Comparison of ENCODE assay signal across 9 mouse cellular contexts in genomic region chr11:118008144-118008805, GRCm38 (mm10). TPM values are rescaled to one million over a fixed set of nuclear protein-coding genes. Genes with fewer than 3 reads are reported as not detected.
DNase-seq lines count a peak whose midpoint lies in the region; ATAC-seq and TF ChIP-seq lines count a peak whose summit lies in the region.
"Had no signal": no experiment of that assay in that cellular context is flagged by ENCODE, and none has a peak within 500 bp of the region (broad histone marks: within the 10 kb centered on the region; RNA-seq: fewer than 3 reads in every experiment).

No protein-coding gene starts in this region.

- in situ Hi-C loops in CH12.LX (cut with MboI; ENCODE audit: low pct_ligation_motif_present, low pct_unique_long_range_greater_than_20kb, low sequenced_read_pairs) = no loop called here

- dilution Hi-C loops in CH12.LX (cut with MboI; ENCODE audit: extremely low pct_ligation_motif_present, extremely low pct_unique_long_range_greater_than_20kb, low sequenced_read_pairs) = no loop called here

- H3K27me3 ChIP-seq in heart, postnatal 0 days (ENCODE audit: control insufficient read depth, insufficient read depth, low read length) = no peaks in the 10 kb centered on the region
- no peaks in the 10 kb centered on the region for H3K27me3 ChIP-seq in CH12.LX (replicated peaks)
- no peaks in the 10 kb centered on the region; the same call in 1 of the 2 replicates for H3K27me3 ChIP-seq in limb, embryonic 10.5 days (ENCODE audit: low read depth, poor library complexity, severe bottlenecking)

- H3K9me3 ChIP-seq in heart, postnatal 0 days (replicated peaks; ENCODE audit: control insufficient read depth, low read length) = no peaks in the 10 kb centered on the region
- no peaks in the 10 kb centered on the region for H3K9me3 ChIP-seq in CH12.LX (replicated peaks; ENCODE audit: low read length)
- H3K9me3 ChIP-seq in limb, embryonic 10.5 days (replicated peaks) = no peaks in the 10 kb centered on the region

- TF ChIP-seq CTCF in heart, postnatal 0 days (IDR thresholded peaks at IDR 0.05; ENCODE audit: low read depth) = no peak
- TF ChIP-seq CTCF in CH12.LX (conservative IDR thresholded peaks at IDR 0.05 in 1 of 2, IDR thresholded peaks at IDR 0.05 in 1 of 2; ENCODE audit: low read depth in 2 of 2, low read length in 2 of 2) = no peak

- no peak for TF ChIP-seq RAD21 in CH12.LX (IDR thresholded peaks at IDR 0.05; ENCODE audit: low read depth, low read length)

- peaks cover 36% of the 10 kb centered on the region for H3K36me3 ChIP-seq in heart, postnatal 0 days (replicated peaks; ENCODE audit: control insufficient read depth, insufficient read depth, low read length)
- H3K36me3 ChIP-seq in CH12.LX (replicated peaks in 1 of 2; ENCODE audit: control insufficient read depth in 1 of 2, insufficient read depth in 1 of 2, low read length in 1 of 2) = peaks cover 81 to 97% of the 10 kb centered on the region in 2 experiments
- H3K36me3 ChIP-seq in limb, embryonic 10.5 days = peaks cover 80% of the 10 kb centered on the region

- H3K27ac ChIP-seq in heart, postnatal 0 days (ENCODE audit: low read depth) = peak overlapping the region; percentile 56
- H3K27ac ChIP-seq in CH12.LX (ENCODE audit: insufficient read depth, low read depth) = 0 out of 2 replicates have a peak overlapping the region, but pooled peaks have one; percentile 5
- H3K27ac ChIP-seq in limb, embryonic 10.5 days = 0 out of 2 replicates have a peak overlapping the region, but pooled peaks have one; percentile 12

- TF ChIP-seq POLR2A in CH12.LX (IDR thresholded peaks at IDR 0.05; ENCODE audit: low read depth, low read length) = no peak

- peak; percentile 60 for ATAC-seq in heart, postnatal 0 days (ENCODE audit: insufficient read depth, low read depth)

- no peak overlapping the region for H3K4me2 ChIP-seq in heart, postnatal 0 days (ENCODE audit: low read depth, low read length)
- H3K4me2 ChIP-seq in CH12.LX (ENCODE audit: insufficient read depth, low read depth, poor library complexity, severe bottlenecking) = no peak overlapping the region

- 0 out of 2 replicates have a peak overlapping the region, but pooled peaks have one; percentile 17 for H3K9ac ChIP-seq in heart, postnatal 0 days (replicated peaks; ENCODE audit: low read depth, low read length)
- H3K9ac ChIP-seq in CH12.LX (ENCODE audit: insufficient read depth, low read depth) = no peak overlapping the region

- TF ChIP-seq EP300 in heart, postnatal 0 days (IDR thresholded peaks at IDR 0.05; ENCODE audit: low read depth) = no peak
- no peak for TF ChIP-seq EP300 in CH12.LX (IDR thresholded peaks at IDR 0.05; ENCODE audit: low read length)

- H3K4me3 ChIP-seq in heart, postnatal 0 days (ENCODE audit: low read depth, low read length) = no peak overlapping the region
- no peak overlapping the region for H3K4me3 ChIP-seq in CH12.LX (replicated peaks in 1 of 3; ENCODE audit: low read depth in 2 of 3, low read length in 2 of 3, poor library complexity in 1 of 3)
- H3K4me3 ChIP-seq in limb, embryonic 10.5 days = no peak overlapping the region

- peak; percentile 63 to 86 for DNase-seq in adrenal gland, adult (ENCODE audit: inconsistent age in 2 of 2, low spot score in 1 of 2)
- no peak for DNase-seq in adrenal gland, postnatal 4 days (ENCODE audit: low spot score in 2 of 2)
- DNase-seq in heart, postnatal 0 days (ENCODE audit: low spot score) = no peak
- DNase-seq in heart, adult 8-10 months (ENCODE audit: low spot score) = no peak
- no peak for DNase-seq in CH12.LX (ENCODE audit: extremely low read depth)
- DNase-seq in limb, embryonic 10.5 days (ENCODE audit: low spot score) = no peak
- DNase-seq in kidney, postnatal 10 days = no peak
- DNase-seq in adipocyte (ENCODE audit: low spot score) = no peak
- DNase-seq: cerebellum, adult 8-10 months had no signal

- H3K4me1 ChIP-seq in heart, postnatal 0 days (ENCODE audit: control insufficient read depth, insufficient read depth) = peaks cover 31% of the 10 kb centered on the region; the same call in 1 of the 2 replicates
- peaks cover 15 to 45% of the 10 kb centered on the region in 2 experiments for H3K4me1 ChIP-seq in CH12.LX (ENCODE audit: control insufficient read depth in 1 of 2, insufficient read depth in 2 of 2)
- H3K4me1 ChIP-seq in limb, embryonic 10.5 days = peaks cover 51% of the 10 kb centered on the region

- 50% methylated on average over 5 of the region's 5 CpGs for WGBS in heart, postnatal 0 days
- WGBS in limb, embryonic 10.5 days = 68% methylated on average over 5 of the region's 5 CpGs

- H3K79me2 ChIP-seq in CH12.LX (replicated peaks; ENCODE audit: control insufficient read depth, extremely low read depth, insufficient read depth, poor library complexity, severe bottlenecking) = peaks cover 29% of the 10 kb centered on the region

TF ChIP-seq in CH12.LX, 34 proteins besides CTCF, POLR2A, EP300 and RAD21:
- TF ChIP-seq BHLHE40 (IDR thresholded peaks at IDR 0.05; ENCODE audit: low read depth, low read length) = no peak
- peak; percentile 85 for TF ChIP-seq MEF2A (IDR thresholded peaks at IDR 0.05; ENCODE audit: borderline replicate concordance, low read depth, low read length)
- TF ChIP-seq CHD2 (IDR thresholded peaks at IDR 0.05; ENCODE audit: low read length) = no peak
- TF ChIP-seq ELF1 (IDR thresholded peaks at IDR 0.05; ENCODE audit: low read depth, low read length) = 0 out of 2 replicates have a peak, but pooled peaks have one; percentile 13
- no peak for TF ChIP-seq ETS1 (conservative IDR thresholded peaks at IDR 0.05; ENCODE audit: low read depth, low read length)

RNA-seq across cellular contexts. Expression of gene Pgs1, which starts 22.2 kb away (rescaled TPM):
- 10 to 100 TPM; 39.1 to 40.4 TPM for total RNA-seq in adrenal gland, postnatal 4 days (2021)
- total RNA-seq in heart, postnatal 0 days (2014; rRNA removed; ENCODE audit: low replicate concordance) = 27.2 and 33.0 TPM in 2 replicates
- polyA plus RNA-seq in heart, postnatal 0 days (2015; fragmentation: Nextera tagmentation; extraction: Ambion mirVana) = 20.3 and 21.8 TPM in 2 replicates
- 10 to 100 TPM; 16.4 to 20.6 (median 19.2) TPM for total RNA-seq in heart, adult 8-10 months (2022)
- 60.5 and 64.5 TPM in 2 replicates for total RNA-seq in CH12.LX (2012; rRNA removed)
- 38.1 and 39.8 TPM in 2 replicates for total RNA-seq in CH12.LX (2014; rRNA removed)
- 50.4 and 50.8 TPM in 2 replicates for polyA plus RNA-seq in CH12.LX (2012; ENCODE audit: insufficient read length, low read depth)
- polyA plus RNA-seq in limb, embryonic 10.5 days (2016; fragmentation: Nextera tagmentation; extraction: Ambion mirVana) = 47.1 and 47.4 TPM in 2 replicates

RNA-seq across cellular contexts. Expression of gene Socs3, which starts 38.4 kb away (rescaled TPM):
- 10 to 100 TPM; 11.8 to 12.7 TPM for total RNA-seq in adrenal gland, postnatal 4 days (2021)
- total RNA-seq in heart, postnatal 0 days (2014; rRNA removed; ENCODE audit: low replicate concordance) = 5.7 and 13.1 TPM in 2 replicates
- 4.0 and 5.1 TPM in 2 replicates for polyA plus RNA-seq in heart, postnatal 0 days (2015; fragmentation: Nextera tagmentation; extraction: Ambion mirVana)
- 1 to 10 TPM; 3.8 to 6.2 (median 4.7) TPM for total RNA-seq in heart, adult 8-10 months (2022)
- total RNA-seq in CH12.LX (2012; rRNA removed) = 2.5 and 4.7 TPM in 2 replicates
- 1.1 and 1.2 TPM in 2 replicates for total RNA-seq in CH12.LX (2014; rRNA removed)
- 0.83 and 1.1 TPM in 2 replicates for polyA plus RNA-seq in CH12.LX (2012; ENCODE audit: insufficient read length, low read depth)
- polyA plus RNA-seq in limb, embryonic 10.5 days (2016; fragmentation: Nextera tagmentation; extraction: Ambion mirVana) = 11.2 and 13.2 TPM in 2 replicates

Comparison
In these comparisons a context has a peak if more than half of its experiments do, and no peak if none do; other contexts are left out.
1. DNase-seq: peak in adrenal gland, adult (2 of 2); none in adrenal gland, postnatal 4 days (0 of 2), heart, postnatal 0 days (single experiment), heart, adult 8-10 months (single experiment), CH12.LX (single experiment), limb, embryonic 10.5 days (single experiment), kidney, postnatal 10 days (single experiment) and adipocyte (single experiment).
2. H3K27ac ChIP-seq: peak in every context shown above with its lines; median percentile 56 in heart, postnatal 0 days; 12 in limb, embryonic 10.5 days; 5 in CH12.LX.